Mouse (Mus musculus) lung, postnatal 36 days (tissue): Measurements from ENCODE around the gene Slco1a4.
"Not testable (repeated sequence)": the region's sequence is repeated elsewhere in the genome, so short reads cannot be mapped to it uniquely, and the experiment has no call there.

Source experiments
- DNase-seq: peaks from one replicate; pipeline ENCODE4 v3.0.0; 2022; ENCODE audit warnings: mixed read lengths

The Slco1a4 gene

GRCm38 (mm10) chr6:141856085-141856484 lies at the start of gene Slco1a4:
Gene Slco1a4 (minus strand): TSS chr6:141856199.
- peak; percentile 2 for DNase-seq

- DNase-seq = no peak
Measured at GRCm38 (mm10) chr6:141898197-141898596, 42.2 kb upstream of the Slco1a4 start.

- DNase-seq = no peak
Measured at GRCm38 (mm10) chr6:141889723-141890122, 33.7 kb upstream of the Slco1a4 start.

- DNase-seq = peak; percentile 13
Measured at GRCm38 (mm10) chr6:141888248-141888647, 32.2 kb upstream of the Slco1a4 start.

- DNase-seq = no peak
Measured at GRCm38 (mm10) chr6:141882581-141882980, 26.6 kb upstream of the Slco1a4 start.

GRCm38 (mm10) chr6:141875742-141876141 lies 19.7 kb upstream of the Slco1a4 start:
- not testable (repeated sequence) for DNase-seq

GRCm38 (mm10) chr6:141871711-141872110 lies 15.7 kb upstream of the Slco1a4 start:
- no peak for DNase-seq

GRCm38 (mm10) chr6:141868735-141869134 lies 12.7 kb upstream of the Slco1a4 start:
- DNase-seq = no peak

- no peak for DNase-seq
Measured at GRCm38 (mm10) chr6:141866026-141866425, 10.0 kb upstream of the Slco1a4 start.

GRCm38 (mm10) chr6:141857735-141858531 lies 1.9 kb upstream of the Slco1a4 start:
- DNase-seq = peak; percentile 50

- no peak for DNase-seq
Measured at GRCm38 (mm10) chr6:141853616-141854015, 2.4 kb downstream of the Slco1a4 start.

GRCm38 (mm10) chr6:141849051-141849450 lies 6.9 kb downstream of the Slco1a4 start:
- DNase-seq = no peak

GRCm38 (mm10) chr6:141797837-141798236 lies 58.2 kb downstream of the Slco1a4 start:
- DNase-seq = peak; percentile 69

- no peak for DNase-seq
Measured at GRCm38 (mm10) chr6:141774476-141774875, 81.5 kb downstream of the Slco1a4 start.

GRCm38 (mm10) chr6:141773710-141774109 lies 82.3 kb downstream of the Slco1a4 start, which contains the start of gene Gm5724:
Gene Gm5724 (minus strand): TSS chr6:141773810.
- DNase-seq = no peak
